Mouse (Mus musculus) spleen, postnatal 4 days (tissue): Measurements from ENCODE around the gene Podxl2.

Experiments
- DNase-seq, 2 experiments: peaks; one replicate each; pipeline ENCODE4 v3.0.0; 2022; ENCODE audit warnings: low spot score in 2 of 2

The Podxl2 gene

GRCm38 (mm10) chr6:88803051-88803450 lies 71.8 kb downstream of the Podxl2 start:
- DNase-seq: peak in 1 of 2 experiments; percentile 55

- no peak for DNase-seq
These were observed 74.1 kb downstream of the Podxl2 start for GRCm38 (mm10) chr6:88800735-88801134.

DNA sequence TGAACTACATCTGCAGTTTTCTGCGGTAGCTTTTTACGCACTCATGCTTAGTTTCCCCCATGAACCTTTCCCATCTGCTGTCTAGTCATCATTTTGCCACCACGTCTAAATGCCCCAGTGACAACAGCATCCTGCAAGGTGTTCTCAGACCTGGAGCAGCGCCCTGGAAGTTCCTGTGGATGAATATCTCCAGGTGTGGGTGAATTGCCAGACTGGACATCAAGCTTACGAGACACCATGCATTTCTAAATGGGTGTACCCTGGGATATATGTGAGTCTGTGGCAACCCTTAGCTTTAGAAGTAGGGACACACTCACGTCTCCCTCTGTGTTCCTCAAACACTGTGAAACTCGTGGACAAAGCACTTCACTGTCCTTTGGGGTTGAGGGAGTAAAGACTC lies 74.7 kb downstream of the Podxl2 start:
- no peak for DNase-seq

- no peak for DNase-seq
These were observed 80.3 kb downstream of the Podxl2 start for GRCm38 (mm10) chr6:88794561-88794971.

- no peak for DNase-seq
These were observed 81.0 kb downstream of the Podxl2 start for GRCm38 (mm10) chr6:88793872-88794271.

DNA sequence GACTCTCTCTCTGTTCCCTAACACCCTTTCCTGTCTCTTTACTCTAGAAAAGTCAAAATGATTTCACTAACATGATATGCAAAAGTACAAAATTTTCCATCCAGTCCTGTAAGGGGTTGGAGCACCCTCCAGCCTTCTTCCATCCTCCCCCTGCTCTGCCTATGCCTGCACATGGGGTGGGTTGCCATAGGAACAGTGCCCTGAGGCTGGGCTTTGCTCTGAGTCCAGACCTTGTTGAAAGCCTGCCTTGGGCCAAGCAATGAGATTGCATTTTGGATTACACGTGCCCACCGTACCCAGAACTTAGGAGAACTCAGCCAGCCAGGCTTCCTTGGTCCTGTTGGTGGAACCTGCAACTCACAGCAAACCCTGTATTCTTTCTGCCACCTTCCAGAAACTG lies 81.6 kb downstream of the Podxl2 start:
- DNase-seq: no peak
